Mouse (Mus musculus) heart, embryonic 10.5 days (tissue): ENCODE measurements around the gene Olfr237-ps1. TPM values are rescaled to one million over a fixed set of nuclear protein-coding genes. Genes with fewer than 3 reads are reported as not detected.
"Not testable (repeated sequence)": the region's sequence is repeated elsewhere in the genome, so short reads cannot be mapped to it uniquely, and the experiment has no call there.

ENCODE experiments used
- DNase-seq: peaks from one replicate; pipeline ENCODE4 v3.0.0-alpha.2; 2017; ENCODE audit warnings: low spot score
- H3K27ac ChIP-seq: fragments of 300-500 bp; sonication (generic); 2 replicates; pipeline ENCODE4 v1.5.1; 2016; ENCODE audit warnings: mild to moderate bottlenecking
- H3K27me3 ChIP-seq: fragments of 300-500 bp; sonication (generic); 2 replicates; pipeline ENCODE4 v1.6.1; 2016; ENCODE audit warnings: mild to moderate bottlenecking; ENCODE audit not compliant: poor library complexity, insufficient read depth, severe bottlenecking
- H3K36me3 ChIP-seq: fragments of 300-500 bp; sonication (generic); 2 replicates; pipeline ENCODE4 v1.6.1; 2016; ENCODE audit warnings: mild to moderate bottlenecking, moderate library complexity
- H3K4me1 ChIP-seq: fragments of 300-500 bp; sonication (generic); 2 replicates; pipeline ENCODE4 v1.6.1; 2016; ENCODE audit warnings: mild to moderate bottlenecking
- H3K4me3 ChIP-seq: fragments of 300-500 bp; sonication (generic); 2 replicates; pipeline ENCODE4 v1.5.1; 2016; ENCODE audit warnings: mild to moderate bottlenecking, moderate library complexity
- H3K9me3 ChIP-seq: fragments of 300-500 bp; sonication (generic); 2 replicates; pipeline ENCODE4 v1.6.1; 2016; ENCODE audit warnings: mild to moderate bottlenecking, moderate library complexity
- WGBS: fragments of 180-500 bp; shearing (Covaris S2); methylation state at CpG from one replicate; pipeline ENCODE4 v1.1.7; 2016; 5-methylcytosine and 5-hydroxymethylcytosine counted together
- polyA plus RNA-seq: library from polyadenylated mRNA; unstranded; fragments of >200 nt; fragmentation: Nextera tagmentation; extraction: Ambion mirVana; gene quantifications from 2 replicates; pipeline ENCODE4 v1.2.1, GENCODE M21; 2016

Olfr237-ps1 gene
- not detected in 2 replicates for polyA plus RNA-seq

DNA sequence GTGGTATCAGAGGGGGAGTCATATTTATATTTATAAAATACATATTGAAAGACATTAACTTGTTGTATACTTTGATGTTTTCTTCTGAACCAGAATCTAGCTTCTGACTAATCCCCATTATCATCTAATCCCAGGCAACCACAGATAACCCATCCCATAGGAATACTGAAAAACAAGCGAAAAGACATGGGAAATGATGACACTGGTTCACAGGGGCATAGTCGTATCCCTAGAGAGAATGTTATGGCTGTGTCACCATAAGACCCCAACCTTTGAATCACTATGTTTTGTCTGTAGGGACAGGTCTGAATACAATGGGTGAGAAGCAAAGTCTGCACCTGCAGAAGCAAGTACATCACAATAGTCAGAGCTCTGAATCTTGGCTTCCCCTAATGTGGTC is at the start of gene Olfr237-ps1:
TSS of gene Olfr237-ps1 (plus strand) at position 301 of the 400 bp plus-strand sequence.
- DNase-seq, H3K36me3 ChIP-seq, H3K27me3 ChIP-seq, H3K27ac ChIP-seq, H3K9me3 ChIP-seq, H3K4me3 ChIP-seq, H3K4me1 ChIP-seq: not testable (repeated sequence)
- WGBS, result 77% methylated on average over 2 of the region's 2 CpGs

GRCm38 (mm10) chr6:43106069-43106468 is 40.3 kb upstream of the Olfr237-ps1 start, which contains the start of gene Olfr441:
TSS of gene Olfr441 (plus strand) at chr6:43106369.
- not testable (repeated sequence) for H3K27ac ChIP-seq, H3K27me3 ChIP-seq, H3K4me1 ChIP-seq, H3K9me3 ChIP-seq, DNase-seq, H3K36me3 ChIP-seq, H3K4me3 ChIP-seq
- 73% methylated on average over 1 of the region's 1 CpGs for WGBS

DNA sequence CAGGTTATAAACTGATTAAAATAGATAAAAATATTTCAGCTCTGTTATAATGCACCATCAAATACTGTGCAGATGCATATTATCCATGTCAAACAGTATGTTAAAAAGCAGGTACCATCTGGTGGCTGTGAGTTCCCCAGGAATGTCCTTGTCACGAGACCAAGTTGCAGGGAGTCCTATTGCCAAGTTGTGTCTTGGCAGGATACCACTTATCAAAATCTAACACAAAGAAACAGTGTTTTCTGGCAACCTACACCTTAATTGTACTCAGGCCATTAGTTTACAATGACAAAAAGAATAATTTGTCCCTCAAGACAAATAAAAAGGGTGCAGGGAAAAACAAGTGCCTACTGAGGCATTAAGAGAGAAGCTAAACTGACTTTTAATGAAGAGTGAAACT is 13.1 kb downstream of the Olfr237-ps1 start:
- H3K27ac ChIP-seq, result no peak overlapping the region
- no peak for DNase-seq
- no peaks in the 10 kb centered on the region for H3K27me3 ChIP-seq
- no peaks in the 10 kb centered on the region for H3K36me3 ChIP-seq
- no peaks in the 10 kb centered on the region for H3K9me3 ChIP-seq
- H3K4me3 ChIP-seq, result no peak overlapping the region
- WGBS, result 60% methylated on average over 1 of the region's 1 CpGs
- no peaks in the 10 kb centered on the region for H3K4me1 ChIP-seq

- H3K4me1 ChIP-seq, result no peaks in the 10 kb centered on the region
- no peak within 1 kb of the TSS for H3K4me3 ChIP-seq
- DNase-seq, result no peak
- no peaks in the 10 kb centered on the region for H3K36me3 ChIP-seq
- H3K27me3 ChIP-seq, result no peaks in the 10 kb centered on the region
- H3K27ac ChIP-seq, result no peak within 1 kb of the TSS
- WGBS, result 69% methylated on average over 3 of the region's 3 CpGs
- H3K9me3 ChIP-seq, result no peaks in the 10 kb centered on the region
Measured at GRCm38 (mm10) chr6:43162982-43163381, 16.6 kb downstream of the Olfr237-ps1 start, which contains the start of gene Olfr437. TSS of gene Olfr437 (plus strand) at chr6:43163282.

GRCm38 (mm10) chr6:43167246-43167645 is 20.9 kb downstream of the Olfr237-ps1 start:
- H3K27ac ChIP-seq, result no peak overlapping the region
- no peaks in the 10 kb centered on the region for H3K4me1 ChIP-seq
- H3K9me3 ChIP-seq, result no peaks in the 10 kb centered on the region
- 91% methylated on average over 4 of the region's 4 CpGs for WGBS
- no peaks in the 10 kb centered on the region for H3K27me3 ChIP-seq
- H3K4me3 ChIP-seq, result no peak overlapping the region
- H3K36me3 ChIP-seq, result no peaks in the 10 kb centered on the region
- DNase-seq, result no peak

DNA sequence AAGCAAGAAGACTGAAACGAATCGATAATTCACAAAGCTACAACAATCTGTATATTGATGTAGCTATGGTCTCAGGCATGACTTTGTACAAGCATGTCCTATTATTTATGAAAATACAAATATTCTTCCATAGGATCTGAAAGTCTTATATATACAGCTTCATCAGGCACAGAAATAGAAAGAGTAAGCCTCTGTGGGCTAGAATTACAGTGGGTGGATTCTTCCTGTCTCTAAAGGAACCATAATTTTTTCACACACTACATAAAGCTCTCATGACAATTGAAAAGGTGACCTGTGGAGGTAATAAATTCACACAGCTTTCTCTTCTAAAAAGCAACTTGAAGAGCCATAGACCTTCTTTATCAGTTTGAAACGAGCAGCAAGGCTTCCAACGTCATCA is 25.5 kb downstream of the Olfr237-ps1 start, which contains the start of gene Olfr13:
TSS of gene Olfr13 (plus strand) at position 301 of the 400 bp plus-strand sequence.
- DNase-seq, result no peak
- H3K9me3 ChIP-seq, result no peaks in the 10 kb centered on the region
- H3K27ac ChIP-seq, result no peak within 1 kb of the TSS
- H3K4me3 ChIP-seq, result no peak within 1 kb of the TSS
- WGBS, result 71% methylated on average over 4 of the region's 4 CpGs
- no peaks in the 10 kb centered on the region for H3K4me1 ChIP-seq
- no peaks in the 10 kb centered on the region for H3K36me3 ChIP-seq
- no peaks in the 10 kb centered on the region for H3K27me3 ChIP-seq

DNA sequence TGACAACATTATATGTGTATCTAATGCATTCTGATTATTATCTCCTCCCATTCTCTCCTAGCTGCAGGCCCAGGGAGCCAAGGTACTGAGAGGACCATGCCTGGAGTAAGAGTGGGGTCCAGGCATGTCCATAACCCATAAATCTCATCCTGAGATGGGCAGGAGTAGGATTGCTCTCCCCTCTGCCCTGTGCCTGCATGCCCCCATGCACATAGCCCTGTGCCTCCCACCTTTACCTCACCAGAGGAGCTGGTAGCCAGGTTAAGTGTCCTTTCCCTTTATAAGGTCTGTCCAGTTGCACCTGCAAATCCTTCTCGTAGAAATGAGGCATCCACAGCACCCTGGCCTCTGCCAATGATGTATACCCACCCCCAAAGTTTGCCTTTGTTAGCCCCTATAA is 31.8 kb downstream of the Olfr237-ps1 start:
- Histone ChIP-seq H3K4me1 (no peaks in the 10 kb centered on the region), H3K27me3 (no peaks in the 10 kb centered on the region), H3K27ac (no peak overlapping the region), H3K4me3 (no peak overlapping the region), H3K9me3 (no peaks in the 10 kb centered on the region), H3K36me3 (no peaks in the 10 kb centered on the region)
- DNase-seq, result no peak
- WGBS, result 84% methylated on average over 1 of the region's 1 CpGs

- Histone ChIP-seq H3K4me3 (no peak overlapping the region), H3K4me1 (no peaks in the 10 kb centered on the region), H3K36me3 (no peaks in the 10 kb centered on the region), H3K27me3 (no peaks in the 10 kb centered on the region), H3K9me3 (no peaks in the 10 kb centered on the region), H3K27ac (no peak overlapping the region)
- WGBS, result 64% methylated on average over 6 of the region's 6 CpGs
- DNase-seq, result no peak
Measured at GRCm38 (mm10) chr6:43178584-43179501, 32.5 kb downstream of the Olfr237-ps1 start.

DNA sequence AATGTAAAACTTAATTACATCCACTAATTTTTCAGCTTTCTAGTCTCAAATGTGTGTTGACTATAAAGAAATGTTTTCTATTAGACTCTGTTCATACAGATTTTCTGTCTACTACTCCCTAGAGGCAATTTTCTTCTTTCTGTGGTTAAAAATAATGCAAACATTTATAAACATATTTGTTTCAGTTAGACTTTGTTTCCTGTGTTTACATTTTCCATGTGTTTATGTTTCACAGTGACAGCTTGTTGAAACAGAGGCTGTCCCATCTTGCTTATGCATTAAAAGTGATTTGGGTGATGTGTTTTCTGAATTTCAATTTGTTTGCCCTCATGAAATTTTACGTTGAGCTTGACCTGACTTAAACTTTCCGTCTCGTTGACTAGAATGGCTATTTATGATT is 44.6 kb downstream of the Olfr237-ps1 start:
- Histone ChIP-seq H3K27ac (no peak overlapping the region), H3K27me3 (no peaks in the 10 kb centered on the region), H3K9me3 (no peaks in the 10 kb centered on the region), H3K4me1 (no peaks in the 10 kb centered on the region), H3K4me3 (no peak overlapping the region), H3K36me3 (no peaks in the 10 kb centered on the region)
- WGBS, result 86% methylated on average over 3 of the region's 3 CpGs
- no peak for DNase-seq

- H3K27ac ChIP-seq, result no peak within 1 kb of the TSS
- DNase-seq, result no peak
- H3K4me1 ChIP-seq, result no peaks in the 10 kb centered on the region
- no peak within 1 kb of the TSS for H3K4me3 ChIP-seq
- no peaks in the 10 kb centered on the region for H3K27me3 ChIP-seq
- H3K9me3 ChIP-seq, result no peaks in the 10 kb centered on the region
- H3K36me3 ChIP-seq, result no peaks in the 10 kb centered on the region
Measured at GRCm38 (mm10) chr6:43196781-43197180, 50.4 kb downstream of the Olfr237-ps1 start, which contains the start of gene Olfr435. TSS of gene Olfr435 (plus strand) at chr6:43197146.

DNA sequence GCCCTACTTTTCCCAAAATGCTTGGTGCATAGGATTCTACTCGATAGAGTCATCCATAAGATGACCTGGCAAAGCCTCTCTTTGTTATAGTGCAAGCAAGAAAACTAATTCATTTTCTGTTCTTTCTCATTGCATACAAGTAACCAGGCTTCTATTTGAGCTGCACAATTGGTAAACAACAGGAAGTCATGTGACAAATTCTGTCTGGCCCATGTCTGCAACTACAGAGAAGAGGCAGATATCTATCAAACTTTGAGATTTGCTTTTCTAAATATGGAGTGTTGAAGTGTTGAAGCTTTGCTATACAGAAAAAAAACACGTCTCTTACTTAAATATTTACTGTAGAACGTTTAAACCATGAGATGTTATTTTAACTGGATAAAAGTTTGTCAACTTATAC is 51.7 kb downstream of the Olfr237-ps1 start:
- Histone ChIP-seq H3K27me3 (no peaks in the 10 kb centered on the region), H3K36me3 (no peaks in the 10 kb centered on the region), H3K4me1 (no peaks in the 10 kb centered on the region), H3K9me3 (no peaks in the 10 kb centered on the region), H3K4me3 (no peak overlapping the region), H3K27ac (no peak overlapping the region)
- DNase-seq, result no peak
- WGBS, result 58% methylated on average over 3 of the region's 3 CpGs

- no peaks in the 10 kb centered on the region for H3K4me1 ChIP-seq
- no peaks in the 10 kb centered on the region for H3K36me3 ChIP-seq
- H3K27ac ChIP-seq, result no peak overlapping the region
- no peaks in the 10 kb centered on the region for H3K27me3 ChIP-seq
- H3K9me3 ChIP-seq, result no peaks in the 10 kb centered on the region
- DNase-seq, result no peak
- H3K4me3 ChIP-seq, result no peak overlapping the region
Measured at GRCm38 (mm10) chr6:43202786-43203185, 56.4 kb downstream of the Olfr237-ps1 start.

DNA sequence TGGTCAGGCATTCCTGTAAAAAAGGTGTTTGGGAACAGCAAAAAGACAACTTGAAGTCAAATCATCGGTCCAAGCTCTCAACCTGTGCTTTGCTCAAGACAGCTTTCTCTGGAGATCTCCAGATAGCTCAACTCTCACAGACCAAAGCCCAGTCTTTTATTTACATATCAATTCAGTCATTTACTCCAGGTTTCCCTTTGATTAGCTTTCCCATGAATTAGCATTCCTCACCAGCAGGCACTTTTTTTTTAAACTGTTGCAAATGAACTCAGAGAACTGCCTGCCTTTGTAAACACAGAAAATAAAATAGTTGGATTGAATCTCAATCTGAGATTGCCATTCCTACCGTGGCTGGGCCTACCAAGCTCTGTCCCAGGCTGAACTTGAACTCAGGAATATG is 59.0 kb downstream of the Olfr237-ps1 start:
- Histone ChIP-seq H3K9me3 (no peaks in the 10 kb centered on the region), H3K4me1 (no peaks in the 10 kb centered on the region), H3K27me3 (no peaks in the 10 kb centered on the region), H3K27ac (no peak overlapping the region), H3K4me3 (no peak overlapping the region), H3K36me3 (no peaks in the 10 kb centered on the region)
- WGBS, result 40% methylated on average over 2 of the region's 2 CpGs
- no peak for DNase-seq
